Mouse (Mus musculus) lung, postnatal 10 days (tissue): ENCODE measurements around the gene Cenpf.
A peak's percentile ranks its signal among the peaks of the same experiment; 100 is the strongest.

Experiments
- DNase-seq: peaks from one replicate; pipeline ENCODE4 v3.0.0; 2021

The Cenpf gene

DNA sequence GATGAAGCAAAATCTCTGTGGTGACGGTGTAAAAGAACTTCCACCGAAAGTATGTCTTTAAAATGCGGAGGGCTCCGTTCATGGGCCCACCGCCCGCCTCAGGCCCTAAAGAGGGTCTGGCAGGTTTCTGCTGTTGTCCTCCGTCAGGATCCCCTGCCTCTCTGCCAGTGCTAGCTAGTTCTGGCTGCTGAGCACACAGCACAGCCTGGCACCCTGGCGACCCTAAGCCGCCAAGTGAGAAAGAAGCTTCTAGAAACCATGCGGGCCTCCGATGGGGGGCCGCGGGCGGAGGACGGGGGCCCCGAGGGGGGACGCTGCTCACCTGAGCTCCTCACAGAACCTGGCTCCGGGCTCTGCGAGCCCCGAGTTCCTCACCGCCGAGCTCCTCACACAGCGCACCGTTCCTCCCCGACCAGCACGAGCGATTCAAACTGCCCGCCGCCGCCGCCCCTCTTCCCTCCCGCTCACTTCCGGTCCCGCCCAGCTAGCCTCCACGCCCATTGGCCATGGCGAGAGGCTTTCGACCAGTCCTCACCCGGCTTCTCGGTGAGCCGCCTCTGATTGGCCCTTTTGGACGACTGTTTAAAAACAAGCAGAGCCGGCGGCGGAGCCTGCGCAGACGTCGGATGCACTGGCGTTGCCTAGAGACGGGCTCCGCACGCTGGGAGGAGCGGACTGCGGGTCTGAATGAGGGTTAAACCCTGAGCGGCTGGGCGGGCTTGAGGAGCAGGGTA, at the start of gene Cenpf:
Gene Cenpf (minus strand): TSS at position 433 of the 734 bp plus-strand sequence.
- peak; percentile 99 for DNase-seq

DNA sequence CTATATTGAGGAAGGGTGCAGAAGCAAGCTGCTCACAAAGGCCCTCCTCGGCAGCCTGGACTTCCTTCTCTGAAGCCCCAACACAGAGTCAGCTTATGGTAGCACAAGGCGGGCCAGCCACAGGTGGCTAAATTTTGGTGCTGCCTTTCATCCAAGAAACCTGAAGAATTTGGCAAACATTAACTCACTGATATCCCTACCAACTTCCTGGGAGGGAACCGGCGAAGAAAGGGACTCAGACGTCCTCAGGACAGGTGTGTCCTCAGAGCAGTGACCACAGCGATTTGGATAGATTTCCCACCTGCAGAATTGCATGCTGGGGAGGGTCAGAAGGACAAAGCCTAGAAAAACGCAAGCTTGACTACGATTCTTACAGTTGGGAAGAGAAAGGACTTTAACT, 44.3 kb upstream of the Cenpf start:
- DNase-seq = no peak

DNA sequence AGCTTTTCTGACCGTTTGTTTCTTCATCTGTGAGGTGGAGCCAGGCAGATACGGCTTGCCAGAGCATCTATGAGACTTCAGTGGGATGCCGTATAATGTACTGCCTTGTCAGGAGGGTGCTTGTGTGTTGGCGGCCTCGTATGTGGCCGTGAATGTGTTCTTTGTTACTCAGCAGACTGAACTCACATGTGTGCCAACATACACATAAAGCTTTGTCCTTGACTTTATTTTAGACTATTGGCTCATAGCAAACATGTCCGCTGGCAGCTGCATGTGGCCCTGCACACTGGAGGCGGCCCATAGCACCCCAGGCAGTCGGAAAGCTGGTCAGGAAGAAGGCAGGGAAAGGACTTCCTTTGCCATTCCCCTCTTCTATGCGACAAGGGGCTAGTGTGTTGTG, 43.8 kb upstream of the Cenpf start:
- DNase-seq = no peak

DNA sequence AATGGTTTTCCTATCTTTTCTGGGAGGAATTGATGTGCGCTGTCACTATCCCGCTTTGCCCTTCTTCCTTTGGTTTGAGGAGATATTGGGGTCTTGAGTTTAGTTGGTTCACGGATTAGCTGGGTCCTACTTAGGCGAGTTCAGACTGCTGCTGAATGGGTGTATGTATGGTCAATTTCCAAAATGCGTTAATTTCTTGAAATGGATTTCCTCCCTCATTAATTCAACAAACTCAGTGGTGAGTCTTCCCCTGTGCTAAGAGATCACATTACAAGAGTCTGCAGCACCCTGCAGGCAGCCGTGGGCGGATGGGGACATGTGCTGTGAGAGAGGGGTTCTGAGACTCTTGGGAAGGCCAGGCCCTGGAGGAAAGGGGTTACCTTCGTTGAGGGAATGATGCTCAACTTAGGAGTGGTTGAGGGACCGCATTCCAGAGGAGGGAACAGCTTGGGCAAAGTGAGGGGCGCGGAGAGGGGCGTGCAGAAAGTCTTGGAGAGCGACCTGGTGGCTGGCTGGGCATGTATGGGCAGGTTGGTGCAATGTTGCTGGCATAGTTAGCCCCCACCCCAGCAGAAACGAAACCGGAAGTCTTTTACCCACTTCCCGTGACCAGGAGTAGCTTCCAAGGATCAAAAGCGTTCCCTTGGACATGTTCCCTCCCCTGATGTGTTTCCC, 41.4 kb upstream of the Cenpf start:
- no peak for DNase-seq

DNA sequence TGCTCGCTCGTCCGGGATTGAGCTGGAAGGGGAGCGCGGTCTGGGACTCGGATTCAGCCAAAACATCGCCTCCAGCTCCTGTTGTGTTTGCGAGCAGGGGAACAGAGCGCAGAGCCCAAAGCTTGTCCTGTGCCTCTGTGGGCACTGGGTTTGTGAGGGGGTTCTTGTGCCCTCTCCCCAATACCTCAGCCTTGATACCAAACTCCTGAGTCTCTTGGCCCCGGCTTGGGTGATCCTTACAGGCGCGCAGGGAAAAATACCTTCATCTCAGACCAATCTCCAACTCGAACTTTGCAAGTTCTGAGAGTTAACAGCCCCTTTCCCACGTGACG, 40.9 kb upstream of the Cenpf start:
- DNase-seq = no peak

DNA sequence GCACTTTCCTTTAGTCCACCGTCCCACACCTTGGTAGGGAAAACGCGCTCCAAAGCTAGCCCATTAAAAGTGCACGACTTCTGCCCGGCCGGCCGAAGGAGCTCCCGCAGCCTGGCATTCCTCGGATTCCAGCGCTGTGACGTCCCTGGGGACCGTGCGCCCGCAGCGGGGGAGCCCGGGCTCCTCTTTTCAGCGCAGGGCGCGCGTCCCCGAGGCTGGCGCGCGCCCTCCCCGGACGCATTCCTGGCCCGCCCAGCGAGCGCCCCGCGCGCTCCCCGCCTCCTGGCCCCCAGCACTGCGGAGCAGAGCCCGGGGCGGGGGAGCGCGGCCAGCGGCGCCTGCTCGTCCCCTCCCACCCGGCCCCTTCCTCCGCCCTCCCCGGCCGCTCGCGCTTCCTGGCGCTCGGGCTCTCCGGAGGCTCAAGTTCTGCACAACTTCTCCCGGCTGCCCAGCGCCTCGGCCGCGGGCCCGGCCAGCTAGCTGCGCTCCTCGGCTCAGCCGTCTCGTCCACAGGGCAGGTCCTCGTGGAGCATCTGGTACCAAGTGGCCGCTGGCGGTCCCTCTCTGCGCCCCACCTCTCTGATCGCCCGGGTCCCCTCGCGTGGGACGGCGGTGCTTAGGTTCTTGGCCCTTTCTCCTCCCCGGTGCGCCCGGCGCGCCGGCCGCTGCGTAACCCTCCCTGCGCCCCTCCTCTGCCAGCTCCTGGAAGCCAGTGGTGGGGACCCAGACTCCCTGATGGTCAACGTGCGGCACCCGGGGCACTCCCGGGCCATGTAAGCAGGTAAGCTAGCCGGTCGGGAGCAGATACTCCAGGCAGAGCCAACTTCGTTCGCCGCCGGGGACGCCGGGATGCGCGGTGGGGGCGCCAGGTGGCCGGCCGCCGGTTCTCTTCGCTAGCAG, 40.2 kb upstream of the Cenpf start, which contains the start of gene Ptpn14:
Gene Ptpn14 (plus strand): TSS at position 385 of the 900 bp plus-strand sequence.
- peak; percentile 92 for DNase-seq

DNA sequence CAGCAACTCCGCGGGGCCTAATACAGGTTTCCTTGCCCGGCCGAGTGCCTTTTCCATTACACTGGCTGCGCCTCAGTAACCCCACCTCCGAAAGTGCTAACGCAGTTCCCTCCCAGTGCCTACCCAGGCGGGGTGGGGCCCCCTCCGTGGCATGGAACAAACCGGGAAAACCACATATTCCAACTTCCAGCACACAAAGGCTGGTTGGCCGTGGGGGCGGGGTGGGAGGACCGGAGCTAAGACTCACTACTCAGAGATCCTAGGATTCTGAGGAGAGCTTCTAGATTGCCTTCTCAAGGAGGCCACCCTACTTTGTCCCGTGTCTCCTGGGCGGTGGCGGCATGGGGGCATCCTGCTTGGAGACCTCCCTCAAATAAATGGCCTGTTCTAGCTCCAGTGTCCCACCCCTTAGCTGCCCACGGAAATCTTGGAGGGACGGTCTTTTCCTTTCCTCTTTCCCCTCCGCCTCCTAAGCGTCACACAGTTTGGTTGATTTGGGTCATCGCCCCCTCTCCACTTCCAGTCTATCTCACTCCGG, 39.5 kb upstream of the Cenpf start:
- peak; percentile 92 for DNase-seq

DNA sequence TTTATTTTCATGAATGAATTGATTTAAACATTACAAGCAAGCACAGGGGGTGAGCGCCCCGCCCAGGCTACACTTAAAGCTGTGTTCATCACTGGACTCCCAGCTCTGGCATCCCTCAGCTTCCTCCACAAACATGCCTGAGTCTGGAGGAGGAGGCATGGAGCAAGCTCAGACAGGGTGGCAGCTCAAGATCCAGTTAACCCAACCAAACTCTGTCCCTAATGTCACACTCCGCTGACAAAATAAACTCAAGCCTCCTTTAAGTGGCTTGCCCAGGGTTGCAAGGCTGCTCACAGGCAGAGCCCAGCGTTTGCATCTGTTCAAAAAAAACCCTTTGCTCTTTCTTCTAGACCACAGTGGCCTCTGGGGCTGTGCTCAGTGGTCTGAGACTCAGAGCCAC, 38.2 kb upstream of the Cenpf start:
- DNase-seq = no peak

DNA sequence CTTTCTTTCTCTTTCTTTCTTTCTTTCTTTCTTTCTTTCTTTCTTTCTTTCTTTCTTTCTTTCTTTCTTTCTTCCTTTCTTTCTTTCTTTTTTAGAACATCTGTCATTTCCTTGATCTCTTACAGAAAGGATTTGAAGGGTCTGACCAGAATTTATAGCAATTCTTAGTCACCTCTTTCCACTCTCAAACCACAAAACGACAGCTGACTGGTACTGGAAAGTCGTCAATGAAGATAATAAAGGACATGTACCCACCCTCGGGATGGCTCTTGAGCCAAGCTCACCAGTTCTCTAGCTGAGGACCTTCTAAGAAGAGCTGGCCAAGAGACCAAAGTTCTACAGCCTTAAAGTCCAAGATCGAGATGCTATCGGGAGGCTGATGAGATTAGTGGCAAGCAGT, 30.7 kb upstream of the Cenpf start:
- no peak for DNase-seq

DNA sequence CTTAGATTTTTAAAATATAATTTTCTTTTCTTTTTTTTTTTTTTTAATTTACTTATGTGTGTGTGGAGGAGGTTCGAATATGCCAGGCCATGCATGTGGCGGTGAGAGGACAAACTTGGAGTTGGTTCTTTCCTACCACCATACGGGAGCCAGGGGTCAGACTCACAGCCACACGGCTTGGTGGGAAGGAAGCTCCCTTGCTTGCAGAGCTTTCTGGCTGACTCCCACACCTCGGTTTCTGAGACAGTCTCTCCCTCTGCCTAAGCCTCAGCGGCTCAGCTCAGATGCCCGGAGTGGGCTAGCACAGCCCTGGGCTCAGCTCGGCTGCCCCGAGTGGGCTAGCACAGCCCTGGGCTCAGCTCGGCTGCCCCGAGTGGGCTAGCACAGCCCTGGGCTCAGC, 29.7 kb upstream of the Cenpf start:
- no peak for DNase-seq

DNA sequence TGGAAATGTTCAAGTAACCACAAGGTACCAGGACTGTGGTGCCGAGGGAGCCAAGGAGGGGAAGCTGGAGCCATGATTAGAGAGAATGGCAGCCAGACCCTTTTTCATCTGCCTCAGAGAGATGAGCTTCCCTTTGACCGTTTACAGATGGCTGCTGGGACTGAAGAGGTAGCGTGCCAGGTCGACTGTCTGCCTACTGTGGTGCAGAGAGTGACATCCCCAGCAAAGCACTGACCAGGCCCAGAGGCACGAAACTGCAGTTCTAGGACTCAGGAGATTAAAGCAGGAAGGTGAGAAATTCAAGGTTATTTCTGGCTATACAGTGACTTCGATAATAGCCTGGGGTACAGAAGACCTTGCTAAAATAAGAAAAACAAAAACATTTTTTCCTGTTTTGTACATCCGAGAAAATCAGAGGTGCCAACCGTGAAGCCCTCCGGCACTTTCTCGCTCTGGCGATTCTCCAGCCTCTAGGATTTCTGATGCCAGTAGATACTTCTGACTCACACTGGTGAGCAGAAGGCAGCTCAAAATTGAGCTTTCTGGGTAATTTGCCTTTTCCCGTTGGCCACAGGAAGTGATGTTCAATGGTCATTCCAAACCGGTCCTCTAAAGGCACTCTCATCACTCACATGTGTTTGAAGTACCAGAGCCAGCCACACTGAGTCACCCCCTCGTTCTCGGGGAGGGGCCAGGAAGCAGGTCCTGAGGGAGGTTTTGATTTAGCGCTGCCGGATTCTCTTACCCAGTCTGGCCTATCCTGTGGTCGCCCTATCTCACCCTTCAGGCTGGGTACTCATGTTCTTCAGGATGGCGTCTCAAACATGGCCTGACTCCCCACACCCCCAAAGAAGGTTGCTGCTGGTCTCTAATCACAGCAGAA, 28.3 kb upstream of the Cenpf start:
- peak; percentile 55 for DNase-seq

DNA sequence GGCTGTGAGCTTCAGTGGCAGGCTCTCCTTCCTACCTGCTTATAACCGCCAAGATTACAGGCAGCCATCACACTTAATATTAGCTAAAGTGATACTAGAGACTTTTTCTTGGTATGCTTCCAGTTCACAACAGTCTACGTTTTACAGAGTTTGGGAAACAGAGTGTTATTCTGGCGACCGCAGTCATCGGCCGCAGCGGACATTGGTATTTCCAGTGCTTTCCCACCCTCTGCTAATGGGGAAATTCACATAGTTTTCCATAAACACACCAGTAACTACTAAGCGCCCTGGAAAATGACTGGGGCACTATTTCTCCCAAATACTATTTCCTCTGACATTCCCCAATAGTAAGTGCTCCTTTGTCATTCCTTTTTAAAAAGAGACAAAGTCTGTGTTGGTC, 21.1 kb upstream of the Cenpf start:
- DNase-seq = no peak

DNA sequence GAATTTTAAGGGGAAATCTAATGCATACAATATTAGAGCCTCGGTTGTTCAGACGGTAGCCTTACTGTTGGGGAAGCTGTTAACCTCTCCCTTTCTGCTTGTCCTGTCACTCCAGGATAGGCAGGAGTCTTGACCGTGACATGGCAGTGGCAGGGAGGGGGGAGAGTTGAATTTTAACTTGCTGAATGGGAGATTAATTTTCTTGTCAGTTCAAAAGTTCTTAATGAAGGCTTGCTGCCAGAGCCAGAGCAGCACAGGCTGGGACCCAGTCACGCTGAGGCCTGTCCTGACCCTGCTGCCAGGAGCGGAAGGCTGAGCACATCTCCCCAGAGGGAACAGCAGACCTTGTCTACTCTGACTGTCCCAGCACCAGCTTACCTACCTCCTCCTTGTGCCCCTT, 19.5 kb upstream of the Cenpf start:
- DNase-seq = no peak

DNA sequence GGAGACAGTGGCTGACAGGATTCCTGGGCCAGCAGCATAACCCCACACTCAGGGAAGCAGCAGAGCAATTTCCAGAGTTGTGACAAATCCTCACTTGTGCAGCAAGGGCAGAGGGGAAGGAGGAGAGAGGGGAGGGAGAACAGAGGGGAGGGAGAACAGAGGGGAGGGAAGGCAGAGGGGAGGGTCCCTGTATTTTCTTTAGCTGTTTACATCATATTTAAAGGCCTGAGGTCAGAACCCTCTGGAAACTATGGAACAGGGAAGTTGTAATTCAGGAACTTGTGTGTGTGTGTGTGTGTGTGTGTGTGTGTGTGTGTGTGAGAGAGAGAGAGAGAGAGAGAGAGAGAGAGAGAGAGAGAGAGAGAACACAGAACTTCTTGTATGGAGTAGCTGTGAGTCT, 19.1 kb upstream of the Cenpf start:
- no peak for DNase-seq

DNA sequence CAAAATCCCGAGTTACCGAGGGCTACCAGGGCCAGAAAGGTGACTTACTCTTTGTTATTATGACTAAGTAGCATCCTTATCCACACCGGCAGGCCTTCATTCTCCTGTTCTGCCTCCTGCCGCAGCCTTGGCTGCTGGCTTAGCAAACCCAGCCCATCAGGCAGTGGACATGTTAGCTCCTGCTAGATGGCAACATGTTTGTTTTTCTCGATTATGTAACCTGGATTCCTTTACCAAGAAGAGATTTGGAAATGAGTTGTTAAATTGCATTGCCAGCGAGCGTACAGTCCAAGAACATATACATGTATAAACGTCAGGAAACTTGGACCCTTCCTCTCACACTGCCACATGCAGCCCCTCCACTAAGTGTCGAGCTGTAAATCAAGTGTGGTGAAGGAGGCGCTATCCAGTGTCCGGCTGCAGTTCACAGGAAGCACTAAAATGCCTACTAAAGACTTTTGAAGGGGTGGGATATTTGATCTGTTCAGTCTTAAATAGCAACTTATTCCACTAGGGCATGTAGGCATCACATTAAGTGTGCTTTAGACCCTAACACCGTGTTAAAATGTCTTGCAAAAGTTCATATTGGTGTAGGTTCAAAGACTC, 18.3 kb upstream of the Cenpf start:
- no peak for DNase-seq

DNA sequence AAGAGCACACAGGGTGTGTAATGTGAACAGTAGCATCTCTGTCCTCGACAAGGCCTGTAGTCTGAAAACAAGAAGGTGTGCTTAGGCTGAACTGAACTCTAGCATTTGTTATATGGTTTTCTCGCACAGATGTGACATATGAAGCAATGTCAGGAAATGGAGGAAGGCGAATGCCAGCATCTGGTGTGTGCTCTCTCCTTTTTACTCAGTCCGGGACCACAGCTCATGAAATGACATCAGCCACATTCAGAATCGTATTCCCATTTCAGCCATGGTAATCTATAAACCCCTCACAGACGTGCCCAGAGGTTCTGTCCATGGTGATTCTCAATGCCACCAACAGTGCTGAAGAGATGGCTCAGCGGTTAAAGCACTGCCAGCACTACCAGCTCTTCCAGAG, 15.7 kb upstream of the Cenpf start:
- DNase-seq = no peak

DNA sequence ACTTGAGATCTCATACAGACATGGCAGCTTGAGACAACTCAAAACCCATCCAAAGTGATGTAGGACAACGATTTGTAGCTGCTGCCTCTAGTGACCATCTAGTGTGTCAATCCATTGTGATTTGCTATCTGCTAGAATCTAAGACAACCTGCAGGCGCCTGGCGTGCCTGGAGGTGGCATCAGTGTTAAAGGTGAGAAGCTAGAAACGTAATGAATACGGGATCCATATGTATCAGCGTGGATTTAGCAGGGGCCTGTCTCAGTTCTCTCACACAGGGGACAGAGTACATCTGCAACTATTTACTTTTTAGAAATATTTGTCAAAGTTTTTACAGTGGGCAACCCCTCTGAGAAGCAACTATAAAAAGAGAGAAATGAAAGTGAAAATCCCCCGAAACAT, 15.3 kb upstream of the Cenpf start:
- no peak for DNase-seq

DNA sequence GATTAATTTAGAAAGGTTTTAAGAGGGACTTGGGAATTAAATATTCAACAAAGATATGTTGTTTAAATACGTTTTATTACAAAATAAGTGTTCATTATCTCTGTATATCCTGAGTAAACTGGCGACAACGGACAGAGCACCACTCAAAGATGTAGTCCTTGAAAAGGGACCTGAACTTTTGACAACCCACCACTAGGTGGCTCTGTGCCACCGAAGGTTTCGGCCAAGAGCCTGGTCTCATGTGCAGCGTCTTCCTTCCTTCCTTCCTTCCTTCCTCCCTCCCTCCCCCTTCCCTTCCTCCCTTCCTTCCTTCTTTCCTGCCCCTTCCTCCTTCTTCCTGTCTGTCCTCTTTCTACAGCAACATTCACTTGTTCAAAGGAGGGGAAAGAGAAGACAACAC, 13.1 kb upstream of the Cenpf start:
- DNase-seq = peak; percentile 81

DNA sequence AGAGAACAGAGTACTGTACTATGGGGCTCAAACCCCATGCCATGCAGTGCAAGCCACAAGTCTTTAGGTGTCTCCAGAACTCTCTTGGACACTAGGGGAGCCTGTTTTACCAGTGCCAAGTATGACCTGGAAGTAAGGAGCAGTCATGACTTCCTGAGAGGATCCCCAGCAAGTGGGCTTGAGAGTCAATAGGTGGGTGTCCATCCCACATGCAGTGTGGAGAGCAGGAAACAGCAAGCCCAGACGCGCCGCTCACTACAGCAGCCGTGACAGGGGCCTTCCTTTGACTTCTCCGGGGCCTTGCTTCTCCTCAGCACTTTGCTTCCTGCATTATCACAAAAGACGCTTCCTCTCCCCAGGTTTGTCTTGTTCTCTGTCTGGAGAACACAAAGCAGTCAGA, 12.3 kb upstream of the Cenpf start:
- no peak for DNase-seq

DNA sequence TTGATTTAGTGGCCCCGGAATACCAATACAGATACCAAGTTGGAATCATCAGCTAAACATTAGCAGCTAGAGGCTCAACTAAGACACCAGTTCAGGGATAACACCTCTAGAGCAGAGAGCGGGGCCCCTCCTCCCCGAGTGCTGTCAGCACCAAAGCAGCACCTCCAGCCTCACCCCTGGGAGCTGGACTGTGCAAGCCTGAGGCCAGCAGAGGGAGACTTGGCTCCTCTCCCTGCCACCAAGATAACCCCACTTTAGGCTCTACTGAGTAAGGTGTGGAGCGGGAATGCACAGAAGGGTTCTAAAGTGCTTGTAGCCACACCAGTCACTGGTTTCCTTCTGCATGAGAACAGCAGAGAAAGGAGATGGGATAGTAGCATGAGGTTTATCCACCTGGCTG, 10.5 kb upstream of the Cenpf start:
- no peak for DNase-seq

DNA sequence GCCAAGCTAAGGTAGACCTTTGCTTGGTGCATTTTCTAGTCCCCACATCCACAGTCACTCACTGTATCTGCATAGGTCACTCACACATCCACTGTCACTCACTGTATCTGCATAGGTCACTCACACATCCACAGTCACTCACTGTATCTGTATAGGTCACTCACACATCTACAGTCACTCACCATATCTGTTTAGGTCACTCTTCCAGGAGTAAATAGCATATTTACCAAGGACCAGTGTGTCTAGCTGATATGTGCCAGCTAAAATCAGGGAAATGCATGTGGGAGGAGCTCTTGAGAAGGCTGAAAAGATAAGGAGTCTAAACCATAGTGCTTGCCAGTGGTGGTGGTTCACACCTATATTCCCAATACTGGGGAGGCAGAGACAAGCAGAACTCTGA, 7.4 kb upstream of the Cenpf start:
- DNase-seq = no peak

DNA sequence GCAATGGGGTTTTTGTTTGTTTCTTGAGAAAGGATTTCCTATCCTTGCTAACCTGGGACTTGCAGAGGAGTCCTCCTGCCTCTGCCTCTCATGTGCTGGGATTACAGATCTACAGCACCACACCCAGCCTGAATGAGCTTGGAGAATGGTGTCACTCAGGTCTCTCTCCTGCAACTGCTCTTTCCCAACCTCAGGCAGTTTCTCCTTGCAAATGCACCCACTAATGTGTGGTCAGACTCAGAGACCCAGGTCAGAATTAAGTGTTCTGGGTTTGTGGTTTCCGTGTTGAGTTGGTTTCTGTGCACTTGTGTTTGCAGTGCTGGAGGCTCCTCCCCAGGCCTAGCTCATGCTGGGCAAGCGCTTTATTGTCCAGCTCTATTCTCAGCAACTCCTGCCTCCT, 6.5 kb upstream of the Cenpf start:
- DNase-seq = no peak
